Mouse (Mus musculus): ENCODE data around the gene Prg2. TPM values are rescaled to one million over a fixed set of nuclear protein-coding genes. Genes with fewer than 3 reads are reported as not detected.
A peak's percentile ranks its signal among the peaks of the same experiment; 100 is the strongest.

Gene Prg2
- total RNA-seq, 2 experiments from 2014 or later: not detected

DNA sequence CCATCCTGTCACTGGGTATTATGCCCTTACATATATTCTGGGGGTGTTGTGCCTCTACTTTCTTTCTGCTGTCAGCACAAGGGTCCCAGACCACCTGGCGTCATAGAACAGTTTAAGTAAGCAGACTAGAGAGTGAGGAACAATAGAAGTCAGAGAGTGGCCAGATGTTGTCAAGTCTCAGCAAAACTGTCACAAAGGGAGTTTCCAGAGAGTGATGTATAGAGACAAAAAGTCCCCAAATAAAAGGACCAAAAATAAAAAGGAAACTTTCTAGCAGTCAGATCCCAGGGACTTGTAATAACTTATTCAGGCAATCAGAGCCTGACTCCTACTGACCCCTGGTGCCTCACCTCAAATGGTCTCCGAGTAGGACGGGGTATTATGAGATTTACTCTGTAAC is 18.4 kb upstream of the Prg2 start:
- DNase-seq: no peak

DNA sequence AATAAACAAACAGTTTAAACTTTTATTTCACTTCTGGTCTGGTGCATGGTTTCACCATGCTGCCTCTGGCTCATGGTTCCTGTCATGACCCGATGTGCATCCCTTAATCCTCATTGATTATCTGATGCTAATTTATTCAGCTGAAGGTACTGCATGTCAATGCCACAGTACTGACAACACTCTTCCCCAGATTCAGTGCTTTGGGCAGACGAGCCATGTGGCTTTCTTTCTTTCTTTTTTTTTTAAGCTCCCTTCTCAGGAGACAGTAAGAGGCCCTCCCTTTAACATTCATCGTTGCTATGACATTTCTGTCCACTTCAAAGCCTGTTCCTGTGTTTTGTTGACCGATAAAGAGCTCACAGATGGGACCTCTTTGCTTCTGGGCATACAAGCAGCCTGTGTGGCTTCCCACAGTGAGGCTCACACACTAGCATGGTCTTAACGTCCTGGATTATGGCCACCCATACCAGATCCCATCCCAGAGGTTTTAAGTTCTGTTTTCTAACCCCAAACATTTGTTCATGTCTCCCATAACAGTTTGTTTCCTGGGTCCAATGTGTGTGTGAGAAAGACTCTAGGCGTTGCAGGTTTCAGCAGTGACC is 17.3 kb upstream of the Prg2 start:
- DNase-seq: no peak

DNA sequence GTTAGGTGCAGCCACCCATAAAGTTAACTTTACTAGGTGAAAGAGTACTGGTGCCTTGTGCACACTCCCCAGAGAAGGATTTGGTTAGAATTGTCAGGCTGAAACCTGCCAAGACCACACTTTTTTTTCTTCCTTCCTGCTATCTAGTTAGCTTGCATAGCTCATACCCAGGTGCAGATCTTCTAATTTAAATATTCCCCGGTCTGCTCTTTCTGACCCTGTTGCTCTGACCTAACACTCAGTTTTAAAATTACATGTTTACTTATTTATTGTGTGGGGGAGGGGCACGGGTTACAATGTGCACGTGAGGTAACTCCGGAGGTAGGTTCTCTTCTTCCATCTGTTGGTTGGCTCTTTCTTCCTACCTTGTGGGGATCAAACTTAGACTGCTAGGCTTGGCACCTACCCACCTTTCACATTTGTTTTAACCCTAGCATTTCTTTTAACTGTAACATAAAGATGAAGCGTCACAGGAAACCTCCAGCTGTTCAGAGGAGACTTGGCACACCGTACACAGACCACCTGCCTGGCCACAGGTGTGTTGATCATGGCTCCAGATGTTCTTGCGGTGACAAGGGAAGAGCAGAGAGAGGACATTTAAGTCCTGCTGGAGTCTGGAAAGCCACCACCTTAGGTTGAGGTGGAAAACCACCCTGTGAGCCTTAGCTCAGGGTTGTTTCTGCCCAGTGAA is 16.0 kb upstream of the Prg2 start:
- DNase-seq: no peak

DNA sequence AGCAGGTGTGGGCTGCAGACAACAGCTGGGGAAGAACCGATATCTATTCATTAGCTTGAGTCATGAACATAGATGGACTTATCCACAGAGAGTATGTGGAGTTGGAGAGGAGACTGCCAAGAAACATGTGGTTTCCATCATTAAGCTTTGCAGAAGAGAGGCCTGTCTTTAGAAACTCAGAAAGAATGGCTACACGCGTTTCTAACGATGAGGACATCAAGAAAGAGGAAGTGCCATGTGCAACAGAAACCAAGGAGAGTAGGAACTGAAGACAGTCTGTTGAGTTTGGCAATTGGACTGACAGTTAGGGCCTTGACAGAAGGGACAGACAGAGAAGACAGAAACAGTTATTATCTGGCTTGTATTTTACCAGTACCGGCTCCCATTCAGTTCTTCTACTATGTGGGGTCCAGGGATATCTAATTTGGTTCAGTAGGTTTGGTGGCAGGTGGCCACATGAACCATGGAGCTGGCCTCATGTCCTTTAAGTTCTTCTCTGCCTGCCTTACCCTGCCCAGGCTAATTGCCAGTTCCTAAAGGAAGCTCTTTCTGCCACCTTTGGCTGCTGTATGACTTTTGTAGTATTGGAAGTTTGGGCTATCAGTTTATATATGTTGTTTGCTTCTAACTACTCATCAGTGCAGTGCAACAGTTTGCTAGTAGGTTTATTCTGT is 12.8 kb upstream of the Prg2 start:
- no peak for DNase-seq

DNA sequence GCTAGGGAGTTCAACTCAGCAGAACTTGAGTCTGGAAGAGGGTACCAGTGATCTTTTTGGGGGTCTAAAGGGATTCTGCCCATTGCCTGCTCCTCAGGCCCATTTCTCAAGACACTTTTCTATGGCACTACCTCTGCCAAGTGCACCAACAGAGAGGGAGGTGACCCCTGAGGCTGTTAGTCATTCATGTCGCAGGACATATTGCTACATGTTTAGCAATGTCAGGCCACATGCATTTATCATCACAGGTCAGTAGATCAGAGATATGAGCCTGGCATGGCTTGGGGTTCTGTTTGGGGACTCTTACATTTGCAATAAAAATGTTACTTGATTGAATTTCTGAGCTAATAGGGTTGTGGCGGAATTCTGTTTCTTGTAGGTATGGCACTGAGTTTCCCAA is 4.7 kb upstream of the Prg2 start:
- no peak for DNase-seq

DNA sequence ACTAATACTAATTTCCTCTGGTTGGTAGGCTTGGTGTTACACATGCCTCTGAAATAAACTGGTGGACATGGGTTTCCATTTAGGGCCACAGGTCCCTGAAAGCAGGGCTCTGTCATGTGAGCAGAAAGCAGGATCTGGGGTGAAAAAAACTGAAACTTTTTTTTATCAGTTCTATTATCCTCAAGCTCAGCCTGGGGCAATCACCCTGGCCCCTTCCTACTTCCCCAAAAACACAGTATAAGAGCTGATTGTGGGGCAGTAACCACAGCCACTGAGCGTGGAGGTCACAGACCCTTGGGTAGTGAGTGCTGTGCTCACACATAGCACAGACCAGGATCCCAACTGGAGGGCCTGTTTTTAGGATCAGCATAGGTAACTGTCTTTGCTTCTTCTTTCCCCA is 7.7 kb downstream of the Prg2 start, which contains the start of gene Prg3:
Gene Prg3 (plus strand): TSS at position 286 of the 400 bp plus-strand sequence.
- DNase-seq: no peak

DNA sequence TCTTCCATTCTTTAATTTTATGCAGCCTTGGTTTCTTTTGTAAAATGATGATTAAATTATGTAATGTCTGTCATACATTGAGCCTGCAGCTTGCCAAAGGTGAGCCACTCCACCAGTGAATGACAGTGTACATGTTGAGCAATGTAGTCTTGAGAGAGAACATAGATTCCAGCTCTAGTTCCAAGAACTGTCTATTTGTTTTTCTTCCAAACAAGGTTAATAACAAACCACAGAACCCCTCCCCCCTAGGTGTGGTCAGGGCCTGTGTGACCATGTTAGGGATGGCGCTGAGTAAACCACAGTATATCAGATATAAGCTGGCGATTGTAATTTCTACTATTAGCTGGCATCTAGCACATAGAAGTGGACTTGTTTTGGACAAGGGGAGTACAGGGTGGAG is 16.1 kb downstream of the Prg2 start:
- DNase-seq: no peak

DNA sequence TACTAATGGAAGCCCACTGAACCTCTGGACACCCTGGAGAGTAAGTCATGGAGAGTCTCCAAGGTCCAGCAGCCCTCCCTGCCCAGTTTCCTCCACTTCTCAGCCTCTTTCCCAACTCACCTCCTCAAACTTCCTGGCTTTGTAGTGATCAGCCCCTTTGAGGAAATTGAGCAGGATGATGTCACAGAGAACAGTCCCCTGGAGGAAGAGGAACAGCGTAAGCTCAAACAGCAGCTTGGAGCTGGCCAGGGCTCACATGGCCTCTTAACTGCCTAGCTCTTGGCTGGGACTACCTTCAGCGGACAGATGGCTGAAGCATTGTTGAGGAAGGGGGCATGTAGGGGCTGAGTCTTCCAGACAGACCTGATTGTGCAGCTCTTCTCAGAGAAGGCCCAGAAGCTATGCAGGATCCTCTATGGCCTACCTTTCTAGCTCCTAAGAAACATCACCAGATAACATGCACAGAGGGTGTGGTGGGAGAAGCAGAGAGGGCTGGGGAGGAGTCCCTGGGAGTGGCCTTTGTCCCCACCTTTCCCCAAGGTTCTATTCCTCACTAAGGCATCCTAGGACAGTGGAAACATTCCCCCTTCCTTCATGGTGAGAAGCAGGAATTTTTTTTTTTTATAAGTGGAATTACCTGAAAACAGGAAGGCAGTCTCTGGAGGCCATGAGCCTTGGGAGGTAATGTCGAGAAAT is 19.4 kb downstream of the Prg2 start:
- peak in 1 of 2 experiments; percentile 13 for DNase-seq

DNA sequence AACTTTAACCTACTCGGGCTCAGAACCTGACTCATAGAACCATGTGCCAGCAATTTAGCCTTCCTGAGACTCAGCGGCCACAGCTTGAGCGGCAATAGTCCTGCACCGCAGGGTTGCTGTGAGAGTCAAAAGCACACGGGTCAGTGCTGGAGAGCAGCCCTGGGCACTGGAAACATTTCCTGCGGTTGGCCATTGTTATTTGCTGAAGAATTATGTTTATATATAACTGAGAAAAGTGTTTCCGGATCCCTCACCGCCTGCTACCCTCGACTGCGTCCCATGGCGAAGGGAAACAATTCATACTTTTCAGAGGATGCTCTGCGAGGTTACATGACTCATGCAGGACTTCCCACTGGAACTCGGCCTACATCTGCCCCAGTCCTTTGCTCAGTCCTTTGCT is 21.2 kb downstream of the Prg2 start:
- peak; percentile 7 to 17 for DNase-seq

DNA sequence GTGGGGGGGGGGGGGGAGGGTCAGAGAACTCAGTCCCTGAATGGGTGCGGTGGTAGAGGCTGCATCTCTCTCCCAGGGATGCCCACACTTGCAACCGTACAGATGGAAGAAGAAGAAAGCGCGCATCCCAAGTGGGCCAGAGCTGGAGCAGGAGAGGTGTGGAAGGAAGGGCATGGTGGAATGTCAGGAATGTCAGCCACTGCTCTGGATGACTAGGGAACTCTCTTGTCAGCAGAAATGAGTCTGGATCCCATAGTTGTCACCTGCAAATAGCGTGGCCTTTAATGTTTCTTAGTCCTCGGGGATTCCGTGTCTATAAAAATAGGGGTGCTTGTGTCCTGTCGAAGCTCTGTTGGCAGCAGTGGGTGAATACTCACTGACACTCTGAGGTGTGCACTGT is 22.3 kb downstream of the Prg2 start:
- DNase-seq: no peak

DNA sequence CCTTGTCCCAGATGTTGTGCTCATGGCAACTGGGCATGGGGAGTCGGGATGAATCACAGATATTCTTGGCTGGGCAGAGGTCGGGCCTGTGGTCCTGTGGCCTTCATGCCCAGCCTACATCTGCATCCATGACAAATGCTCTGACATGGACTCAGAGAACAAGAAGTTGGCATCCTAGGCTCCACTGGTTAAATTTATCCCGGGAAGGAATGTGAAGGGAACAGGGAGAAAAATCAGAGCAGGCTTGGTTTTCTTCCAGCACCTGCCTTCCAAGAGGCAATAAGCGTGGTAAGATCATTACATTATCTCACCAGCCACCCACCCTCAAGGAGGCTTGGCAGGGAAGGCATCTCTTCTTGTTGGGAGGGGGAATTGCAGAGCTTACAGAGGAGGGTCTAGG is 24.1 kb downstream of the Prg2 start:
- DNase-seq: no peak

DNA sequence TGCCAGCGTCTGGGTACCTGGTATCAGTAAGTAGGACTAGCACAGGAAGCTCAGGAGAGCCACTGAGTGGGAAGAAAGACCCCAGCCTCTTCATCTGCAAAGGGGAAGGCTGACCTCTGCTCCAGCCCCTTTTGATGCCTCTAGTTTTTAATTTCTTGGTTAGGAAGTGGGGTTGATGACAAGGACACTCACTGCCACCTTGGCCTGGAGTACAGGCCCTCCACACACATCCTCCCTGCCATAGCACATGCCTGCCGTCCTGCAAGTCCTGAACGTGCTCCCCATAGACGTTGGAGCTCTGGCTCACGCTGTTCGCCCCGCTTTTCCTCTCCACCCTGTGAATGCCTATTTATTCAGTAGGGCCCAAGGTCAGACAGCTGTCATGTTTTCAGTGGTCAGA is 26.3 kb downstream of the Prg2 start:
- DNase-seq: no peak

DNA sequence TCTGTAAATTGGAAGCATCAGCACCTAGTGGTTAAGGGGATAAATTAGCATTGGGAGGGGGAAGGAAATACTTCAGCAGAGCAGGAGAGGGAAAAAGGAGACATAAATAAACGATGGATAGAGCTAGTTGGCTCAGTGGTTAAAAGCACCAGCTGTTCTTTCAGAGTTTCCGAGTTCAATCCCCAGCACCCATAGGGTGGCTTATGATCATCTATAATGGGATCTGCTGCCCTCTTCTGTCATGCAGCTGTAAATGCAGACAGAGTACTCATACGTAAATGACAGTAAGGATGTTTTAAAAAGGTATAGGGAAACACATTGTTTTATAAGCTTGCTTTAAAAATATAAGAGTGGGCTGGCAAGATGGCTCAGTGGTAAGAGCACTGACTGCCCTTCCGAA is 27.5 kb downstream of the Prg2 start:
- peak in 1 of 2 experiments; percentile 44 for DNase-seq

DNA sequence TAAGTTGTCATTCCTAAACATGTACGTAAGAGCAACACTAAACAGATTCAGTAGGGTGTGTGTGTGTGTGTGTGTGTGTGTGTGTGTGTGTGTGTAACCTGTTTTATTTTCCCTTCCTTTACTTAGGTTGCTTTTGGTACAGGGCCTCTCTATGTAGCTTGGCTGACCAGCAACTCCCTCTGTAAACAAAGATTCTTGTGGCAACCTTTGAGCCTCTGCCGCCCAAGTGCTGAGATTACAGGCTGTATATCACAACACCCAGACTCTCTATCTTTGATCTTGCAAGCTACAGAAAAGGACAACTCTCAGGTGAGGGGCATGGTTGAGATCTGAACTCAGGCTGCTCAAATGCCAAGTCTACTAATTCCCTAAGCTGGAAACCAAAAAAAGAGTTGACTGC is 29.0 kb downstream of the Prg2 start:
- no peak for DNase-seq

DNA sequence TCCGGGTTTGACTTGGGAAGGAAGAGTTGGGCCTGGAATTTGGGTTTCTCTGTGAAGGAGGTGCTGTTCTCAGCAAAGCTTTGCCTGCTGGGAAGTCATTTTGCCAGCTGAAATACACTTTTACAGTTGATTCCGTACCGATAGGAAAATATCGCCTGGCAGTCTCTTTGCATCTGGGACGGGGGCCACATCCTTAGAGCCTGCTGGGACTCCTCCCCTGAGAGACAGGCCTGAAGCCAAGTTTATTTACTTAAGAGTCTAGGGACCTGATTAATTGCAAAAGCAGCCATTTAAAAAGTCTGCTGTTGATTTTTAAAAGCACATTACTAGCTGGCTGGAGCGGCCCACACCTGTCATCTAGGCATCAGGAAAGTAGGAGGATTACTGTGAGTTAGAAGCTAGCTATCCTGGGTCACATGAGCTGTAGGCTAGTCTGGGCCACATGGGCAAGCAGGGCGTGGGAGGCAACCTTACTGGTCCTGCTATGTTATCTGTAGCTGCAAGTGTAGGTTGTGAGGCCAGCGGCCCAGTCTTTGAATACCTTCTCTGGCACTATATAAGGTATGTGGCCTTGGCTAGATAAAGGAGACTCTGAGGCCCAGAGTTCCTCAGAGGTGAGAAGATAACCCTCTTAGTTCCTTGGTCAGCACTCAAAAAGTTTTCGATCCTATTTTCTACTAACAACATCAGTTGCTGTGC is 31.8 kb downstream of the Prg2 start:
- DNase-seq: peak in 1 of 2 experiments; percentile 15

DNA sequence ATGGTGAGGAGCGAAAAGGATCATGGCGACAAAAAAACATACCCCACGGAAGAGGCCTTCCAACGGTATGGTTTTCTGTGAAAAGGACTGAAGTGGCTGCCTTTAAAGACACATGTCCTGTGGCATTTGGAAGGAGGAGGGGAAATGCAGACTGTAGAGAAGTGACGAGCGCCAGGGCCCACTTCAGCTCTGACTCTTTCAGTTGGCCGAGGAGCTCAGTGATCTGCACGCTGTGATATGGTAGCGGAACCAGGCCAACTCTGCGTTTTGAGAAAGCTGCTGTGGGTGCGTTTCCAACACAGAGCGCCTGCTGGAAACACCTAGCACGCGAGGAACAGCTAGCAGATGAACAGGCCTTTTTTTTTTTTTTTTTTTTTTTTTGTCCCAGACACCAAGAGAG is 32.4 kb downstream of the Prg2 start:
- no peak for DNase-seq

DNA sequence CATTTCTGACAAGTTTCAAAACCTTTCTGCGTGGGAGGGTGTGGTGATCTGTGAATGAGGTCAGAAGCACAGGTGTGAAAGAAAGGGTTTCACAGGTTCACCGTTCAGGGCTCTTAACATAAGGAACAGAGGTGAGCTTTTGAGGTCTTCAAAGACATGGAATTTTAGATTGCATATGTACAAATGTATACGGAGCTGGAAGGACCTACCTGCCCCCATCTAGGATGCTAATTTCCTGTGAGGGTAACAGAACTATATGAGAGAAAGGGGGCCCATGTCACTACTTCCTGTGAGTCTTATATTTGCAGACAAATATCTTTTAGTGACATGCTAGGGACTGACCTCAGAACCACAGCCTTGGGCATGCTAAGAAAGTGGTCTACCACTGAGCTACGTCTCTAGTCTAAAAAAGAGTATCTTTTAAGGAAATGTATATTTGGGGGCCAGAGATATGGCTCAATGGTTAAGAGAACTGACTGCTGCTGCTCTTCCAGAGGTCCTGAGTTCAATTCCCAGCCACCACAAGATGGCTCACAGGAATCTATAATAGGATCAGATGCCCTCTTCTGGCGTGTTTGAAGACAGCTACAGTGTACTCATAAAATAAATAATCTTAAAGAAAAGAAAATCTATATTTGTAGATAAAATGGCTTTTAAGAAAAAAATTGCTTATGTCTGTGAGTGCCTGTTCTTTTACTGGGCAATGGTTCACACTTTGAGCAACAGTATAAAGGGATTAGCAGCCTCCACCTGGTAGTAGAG is 33.7 kb downstream of the Prg2 start:
- no peak for DNase-seq

DNA sequence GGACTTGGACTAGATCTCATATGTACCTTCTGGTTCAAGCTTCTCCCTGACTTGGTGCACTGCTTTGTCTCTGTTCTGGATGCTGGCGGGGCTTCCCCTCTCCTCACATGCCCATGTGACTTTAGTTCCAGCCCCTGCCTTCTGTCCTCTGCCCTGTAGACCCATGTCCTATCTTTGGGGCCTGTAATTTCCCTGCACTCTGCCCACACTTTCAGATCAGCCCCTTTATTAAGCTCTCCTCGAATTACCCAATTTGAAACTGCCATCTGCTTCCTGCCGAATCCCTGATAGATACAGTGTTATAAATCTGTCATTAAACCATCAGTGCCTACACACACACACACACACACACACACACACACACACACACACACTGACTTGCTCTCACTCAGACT is 34.3 kb downstream of the Prg2 start:
- DNase-seq: no peak

DNA sequence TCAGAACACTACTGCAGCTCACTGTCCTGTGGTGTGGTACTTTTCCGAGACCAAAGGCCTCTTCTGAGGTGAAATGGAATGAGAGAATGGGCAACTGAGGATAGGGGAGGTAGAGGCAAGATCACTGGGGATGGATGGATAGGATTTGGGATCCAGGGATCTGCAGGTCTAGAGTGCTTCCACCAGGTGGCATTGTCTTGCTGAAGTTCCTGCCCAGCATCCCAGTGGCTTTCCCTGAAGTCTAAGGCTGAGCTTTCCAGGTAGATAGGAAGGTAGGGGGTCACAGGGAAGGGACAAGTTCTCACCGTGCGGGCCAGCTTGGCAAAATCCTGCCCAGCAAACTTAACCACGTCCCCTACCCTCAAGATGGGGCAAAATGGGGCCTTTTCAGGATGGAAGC is 41.8 kb downstream of the Prg2 start:
- peak in 1 of 2 experiments; percentile 40 for DNase-seq

DNA sequence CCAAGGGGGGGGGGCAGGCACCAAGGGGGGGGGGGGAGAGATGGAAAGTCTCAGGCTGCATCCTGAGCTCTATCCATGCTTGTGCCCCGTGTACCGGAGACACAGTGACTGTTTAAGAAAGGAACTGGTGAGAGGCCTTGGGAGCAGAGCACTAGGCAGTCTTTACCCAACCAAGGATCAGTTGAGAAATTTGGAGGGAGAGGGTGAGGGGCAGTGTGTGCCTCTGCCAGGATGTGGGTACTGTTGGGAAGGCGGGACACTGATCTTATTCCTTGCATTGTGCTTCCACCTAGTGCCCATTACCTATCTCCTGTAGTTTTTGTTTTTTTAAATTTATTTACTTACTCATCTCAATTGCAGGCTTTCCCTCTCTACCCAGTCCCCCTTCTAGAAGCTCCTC is 45.9 kb downstream of the Prg2 start:
- no peak for DNase-seq

DNA sequence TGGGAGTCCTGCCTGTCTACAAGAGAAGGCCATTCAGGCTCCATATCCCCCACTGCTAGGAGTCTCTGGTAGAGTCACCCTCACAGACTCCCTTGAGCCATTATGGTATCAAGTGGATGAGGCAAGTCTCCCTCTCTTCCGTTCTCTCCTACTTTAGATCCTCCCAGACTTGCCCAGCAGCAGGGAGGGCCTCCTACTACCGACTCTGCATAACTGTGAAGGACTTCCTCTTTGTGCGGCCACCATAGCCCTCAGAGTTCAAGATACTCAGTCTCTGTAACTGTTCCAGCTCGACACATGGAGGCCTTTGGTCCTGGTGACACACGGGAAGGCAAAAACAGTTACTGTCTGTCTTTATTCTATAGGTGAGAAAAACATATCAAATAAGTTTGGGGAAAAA is 47.0 kb downstream of the Prg2 start:
- DNase-seq: no peak

DNA sequence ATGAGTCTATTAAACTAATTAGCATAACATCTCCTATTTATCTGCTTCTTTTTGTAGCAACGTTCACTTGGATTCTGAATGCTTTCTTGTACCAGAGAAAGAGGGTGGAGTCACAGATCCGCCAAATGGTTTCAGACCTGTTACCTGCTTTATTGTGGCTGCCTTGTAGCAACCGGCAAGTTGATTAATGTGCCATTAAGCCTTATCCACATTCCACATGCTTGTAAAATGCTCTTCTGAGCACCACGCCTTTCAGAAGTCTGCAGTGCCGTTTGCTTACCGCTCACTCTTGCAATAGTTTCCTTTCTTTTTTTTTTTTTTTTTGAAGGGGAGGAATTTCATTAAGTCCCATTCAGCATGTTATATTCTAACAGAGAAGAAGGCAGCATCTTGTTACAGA is 49.6 kb downstream of the Prg2 start:
- no peak for DNase-seq

Measured in adrenal gland, postnatal 36 days (tissue).